Mouse (Mus musculus): Measurements from ENCODE around the gene Tmem104. TPM values are rescaled to one million over a fixed set of nuclear protein-coding genes. Genes with fewer than 3 reads are reported as not detected.

Gene Tmem104
- total and polyA plus RNA-seq, 2 experiments from 2014 or later = 7.6 to 8.8 TPM

- no peaks in the 10 kb centered on the region for H3K9me3 ChIP-seq (ENCODE audit: low read length)
- DNase-seq (peak; percentile 54), ATAC-seq (peak; percentile 48)
- peaks cover 15% of the 10 kb centered on the region for H3K27me3 ChIP-seq (ENCODE audit: insufficient read depth, low read length)
- H3K4me2 ChIP-seq (ENCODE audit: low read depth) = peak overlapping the region; percentile 36
- no peak overlapping the region for H3K9ac ChIP-seq
- H3K4me3 ChIP-seq (ENCODE audit: low read depth, low read length) = peak overlapping the region; percentile 19
- under 1% methylated on average over 30 of the region's 35 CpGs for WGBS
- TF ChIP-seq CTCF (IDR thresholded peaks at IDR 0.05; ENCODE audit: low read depth) = peak; percentile 75
- H3K4me1 ChIP-seq (ENCODE audit: insufficient read depth) = no peaks in the 10 kb centered on the region
- no peak overlapping the region for H3K27ac ChIP-seq (ENCODE audit: low read depth, low read length)
- no peaks in the 10 kb centered on the region for H3K36me3 ChIP-seq (ENCODE audit: insufficient read depth)
Observed at GRCm38 (mm10) chr11:115153699-115154292, 33.5 kb upstream of the Tmem104 start.

- Histone ChIP-seq H3K4me3 (ENCODE audit: low read depth, low read length) (no peak overlapping the region), H3K27ac (ENCODE audit: low read depth, low read length) (no peak overlapping the region), H3K4me2 (ENCODE audit: low read depth) (no peak overlapping the region), H3K4me1 (ENCODE audit: insufficient read depth) (no peaks in the 10 kb centered on the region), H3K9ac (no peak overlapping the region), H3K9me3 (ENCODE audit: low read length) (no peaks in the 10 kb centered on the region), H3K27me3 (ENCODE audit: insufficient read depth, low read length) (peaks cover 15% of the 10 kb centered on the region), H3K36me3 (ENCODE audit: insufficient read depth) (no peaks in the 10 kb centered on the region)
- no peak for TF ChIP-seq CTCF (IDR thresholded peaks at IDR 0.05; ENCODE audit: low read depth)
- no peak for DNase-seq
- ATAC-seq = no peak
- WGBS = 27% methylated on average over 5 of the region's 5 CpGs
Observed at GRCm38 (mm10) chr11:115155053-115155634, 32.1 kb upstream of the Tmem104 start.

- no peaks in the 10 kb centered on the region for H3K4me1 ChIP-seq (ENCODE audit: insufficient read depth)
- no peak overlapping the region for H3K9ac ChIP-seq
- H3K27ac ChIP-seq (ENCODE audit: low read depth, low read length) = no peak overlapping the region
- H3K36me3 ChIP-seq (ENCODE audit: insufficient read depth) = no peaks in the 10 kb centered on the region
- WGBS = 35% methylated on average over 12 of the region's 12 CpGs
- DNase-seq (no peak), ATAC-seq (no peak)
- TF ChIP-seq CTCF (IDR thresholded peaks at IDR 0.05; ENCODE audit: low read depth) = no peak
- no peak overlapping the region for H3K4me2 ChIP-seq (ENCODE audit: low read depth)
- H3K4me3 ChIP-seq (ENCODE audit: low read depth, low read length) = no peak overlapping the region
- H3K9me3 ChIP-seq (ENCODE audit: low read length) = no peaks in the 10 kb centered on the region
- H3K27me3 ChIP-seq (ENCODE audit: insufficient read depth, low read length) = peaks cover 11% of the 10 kb centered on the region
Observed at GRCm38 (mm10) chr11:115157933-115158719, 29.2 kb upstream of the Tmem104 start.

- DNase-seq (no peak), ATAC-seq (no peak)
- peak; percentile 71 for TF ChIP-seq CTCF (IDR thresholded peaks at IDR 0.05; ENCODE audit: low read depth)
- H3K9me3 ChIP-seq (ENCODE audit: low read length) = no peaks in the 10 kb centered on the region
- no peak overlapping the region for H3K4me2 ChIP-seq (ENCODE audit: low read depth)
- H3K27me3 ChIP-seq (ENCODE audit: insufficient read depth, low read length) = peaks cover 13% of the 10 kb centered on the region
- no peak overlapping the region for H3K4me3 ChIP-seq (ENCODE audit: low read depth, low read length)
- H3K27ac ChIP-seq (ENCODE audit: low read depth, low read length) = no peak overlapping the region
- H3K9ac ChIP-seq = no peak overlapping the region
- H3K4me1 ChIP-seq (ENCODE audit: insufficient read depth) = no peaks in the 10 kb centered on the region; the same call in 1 of the 2 replicates
- H3K36me3 ChIP-seq (ENCODE audit: insufficient read depth) = no peaks in the 10 kb centered on the region
- WGBS = 39% methylated on average over 11 of the region's 11 CpGs
Observed at GRCm38 (mm10) chr11:115160016-115160797, 27.1 kb upstream of the Tmem104 start.

- TF ChIP-seq CTCF (IDR thresholded peaks at IDR 0.05; ENCODE audit: low read depth) = peak; percentile 77
- H3K27ac ChIP-seq (ENCODE audit: low read depth, low read length) = no peak overlapping the region
Observed at GRCm38 (mm10) chr11:115160883-115161577, 26.3 kb upstream of the Tmem104 start.

GRCm38 (mm10) chr11:115161578-115162204 is 25.6 kb upstream of the Tmem104 start:
- Histone ChIP-seq H3K9me3 (ENCODE audit: low read length) (no peaks in the 10 kb centered on the region), H3K4me2 (ENCODE audit: low read depth) (no peak overlapping the region), H3K9ac (no peak overlapping the region), H3K27ac (ENCODE audit: low read depth, low read length) (no peak overlapping the region), H3K36me3 (ENCODE audit: insufficient read depth) (no peaks in the 10 kb centered on the region), H3K27me3 (ENCODE audit: insufficient read depth, low read length) (peaks cover 18% of the 10 kb centered on the region), H3K4me1 (ENCODE audit: insufficient read depth) (no peaks in the 10 kb centered on the region; the same call in 1 of the 2 replicates), H3K4me3 (ENCODE audit: low read depth, low read length) (no peak overlapping the region)
- no peak for DNase-seq
- ATAC-seq = no peak
- 68% methylated on average over 9 of the region's 9 CpGs for whole genome bisulfite sequencing
- no peak for TF ChIP-seq CTCF (IDR thresholded peaks at IDR 0.05; ENCODE audit: low read depth)

More at GRCm38 (mm10) chr11:115160883-115161577, 26.3 kb upstream of the Tmem104 start:
- H3K36me3 ChIP-seq (ENCODE audit: insufficient read depth) = no peaks in the 10 kb centered on the region
- peaks cover 18% of the 10 kb centered on the region for H3K27me3 ChIP-seq (ENCODE audit: insufficient read depth, low read length)
- H3K4me1 ChIP-seq (ENCODE audit: insufficient read depth) = no peaks in the 10 kb centered on the region; the same call in 1 of the 2 replicates
- WGBS = 28% methylated on average over 10 of the region's 10 CpGs
- no peak overlapping the region for H3K4me2 ChIP-seq (ENCODE audit: low read depth)
- peak; percentile 63 for DNase-seq
- no peak overlapping the region for H3K9ac ChIP-seq
- H3K4me3 ChIP-seq (ENCODE audit: low read depth, low read length) = no peak overlapping the region
- ATAC-seq = no peak
- H3K9me3 ChIP-seq (ENCODE audit: low read length) = no peaks in the 10 kb centered on the region
